Mouse (Mus musculus) activated CD4-positive, CD25-positive, alpha-beta regulatory T cell, adult 4 months (primary cell): Measurements from ENCODE around the gene Prr7. TPM values are rescaled to one million over a fixed set of nuclear protein-coding genes. Genes with fewer than 3 reads are reported as not detected.

ENCODE experiments used
- ATAC-seq: one replicate; pipeline ENCODE4 v1.8.0; 2017
- polyA plus RNA-seq, 2 experiments: library from polyadenylated mRNA; unstranded; fragments of 100-300 nt; shearing (Covaris generic); gene quantifications; one replicate each; pipeline ENCODE4 v1.2.1; 2017

Gene Prr7
- polyA plus RNA-seq, 2 experiments from 2014 or later, result not detected

DNA sequence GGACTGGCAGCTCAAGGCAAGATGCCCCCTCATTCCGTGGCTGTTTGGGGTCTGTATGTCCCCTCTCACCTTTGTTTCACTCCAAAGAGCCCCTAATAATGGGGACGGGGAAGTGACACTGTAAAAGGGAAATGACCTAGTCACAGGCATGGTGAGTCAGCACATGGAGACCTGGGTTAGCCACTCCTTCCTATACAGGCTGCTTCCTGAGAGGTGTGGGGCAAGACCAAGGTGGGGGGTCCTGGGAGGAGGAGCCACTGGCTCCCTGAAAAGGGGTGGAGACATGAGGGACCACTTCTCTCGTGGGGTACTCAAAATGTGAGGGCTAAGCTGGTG is 46.2 kb downstream of the Prr7 start:
- ATAC-seq, result no peak

GRCm38 (mm10) chr13:55510668-55511491 is 46.8 kb downstream of the Prr7 start:
- ATAC-seq, result no peak

GRCm38 (mm10) chr13:55511492-55511861 is 47.4 kb downstream of the Prr7 start:
- ATAC-seq, result no peak

GRCm38 (mm10) chr13:55512379-55513031 is 48.4 kb downstream of the Prr7 start:
- ATAC-seq, result no peak

GRCm38 (mm10) chr13:55513111-55513748 is 49.2 kb downstream of the Prr7 start, which contains the start of gene Pdlim7:
Pdlim7 (minus strand) TSS chr13:55513676.
- peak; percentile 83 for ATAC-seq

DNA sequence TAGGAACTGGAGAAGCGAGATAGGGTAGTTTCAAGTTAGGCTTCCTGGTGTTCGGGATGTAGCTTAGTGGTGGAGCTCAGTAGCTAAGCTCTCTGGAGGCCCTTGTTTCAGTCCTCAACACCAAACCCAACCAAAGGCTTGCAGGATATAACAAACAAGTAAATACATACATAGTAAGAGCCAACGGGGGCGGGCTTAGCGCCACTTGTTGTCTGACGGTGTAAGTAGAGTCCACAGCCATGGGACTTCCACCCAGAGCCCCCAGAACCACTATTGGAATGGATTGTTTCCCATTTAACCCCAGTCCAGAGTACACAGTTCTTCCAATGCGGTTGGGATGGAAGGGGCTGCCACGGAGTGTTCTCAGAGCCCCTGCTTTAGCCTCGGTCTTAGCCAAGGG is 49.8 kb downstream of the Prr7 start:
- ATAC-seq, result no peak

DNA sequence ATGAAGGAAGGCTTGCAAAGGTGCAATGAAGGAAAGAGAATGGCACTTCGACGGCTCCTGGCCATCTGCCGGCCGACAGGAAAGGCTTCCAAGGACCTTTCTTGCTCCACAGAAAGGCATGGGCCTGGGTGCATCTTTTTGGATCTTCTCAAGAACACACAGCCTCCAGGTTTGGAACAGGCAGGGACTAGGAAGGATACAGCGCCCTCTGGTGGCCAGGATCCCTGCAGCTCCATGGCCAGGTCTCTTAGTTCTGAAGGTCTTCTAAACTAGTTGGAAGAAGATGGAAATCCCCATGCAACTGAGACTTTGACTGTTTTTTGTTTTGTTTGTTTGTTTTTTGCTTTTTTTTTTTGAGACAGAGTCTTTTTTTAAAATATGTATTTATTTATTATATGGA is 52.9 kb downstream of the Prr7 start:
- ATAC-seq, result no peak

DNA sequence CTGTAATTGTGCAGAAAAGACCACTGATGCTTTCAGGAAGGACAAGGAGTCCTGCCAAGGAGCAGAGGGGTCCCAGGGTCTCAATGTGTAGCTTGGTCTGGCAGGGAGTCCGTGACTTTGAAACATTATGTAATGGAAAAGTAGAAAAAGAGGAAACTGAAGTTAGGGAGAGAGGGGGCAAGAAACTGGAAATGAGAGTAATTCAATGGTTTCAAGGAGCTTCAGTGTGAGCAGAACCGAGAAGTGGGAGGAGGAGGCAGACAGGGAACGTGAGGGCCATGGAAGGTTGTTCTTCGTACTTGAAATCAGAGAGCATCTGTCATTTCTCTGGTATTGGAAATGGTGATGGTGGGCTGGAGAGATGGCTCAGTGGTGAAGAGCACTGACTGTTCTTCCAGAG is 55.5 kb downstream of the Prr7 start:
- ATAC-seq, result no peak

DNA sequence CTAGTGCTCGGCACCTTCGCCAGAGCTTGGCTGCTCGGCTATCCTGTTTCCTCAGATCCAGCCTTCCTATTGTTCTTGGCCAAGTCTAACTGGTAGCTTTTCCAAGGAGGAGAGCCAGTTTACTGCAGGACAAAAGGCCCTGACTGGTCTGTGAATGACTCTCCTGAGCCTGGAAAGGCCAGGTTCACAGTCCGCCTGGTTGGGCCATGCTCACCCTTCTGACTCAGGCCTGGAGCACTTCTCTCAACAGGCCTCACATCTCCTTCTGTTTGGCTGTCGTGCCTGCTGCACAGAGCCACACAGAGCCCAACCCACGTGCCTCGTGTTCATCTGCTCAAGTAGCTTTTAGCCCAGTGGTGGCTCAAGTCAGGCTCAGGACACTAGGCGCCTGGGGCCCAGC is 58.7 kb downstream of the Prr7 start:
- ATAC-seq, result no peak

Other genes starting within 250 kb of the Prr7 start
- 100 to 1,000 TPM; 282 to 313 TPM for gene Prelid1, start 143.8 kb upstream of the Prr7 start, polyA plus RNA-seq
- gene Rab24, start 142.3 kb upstream of the Prr7 start, polyA plus RNA-seq, result 10 to 100 TPM; 10.3 to 13.3 TPM
- 10 to 100 TPM in 1 of 2 experiments, 1 to 10 TPM in 1; 9.2 to 12.4 TPM for gene Mxd3, start 134.4 kb upstream of the Prr7 start, polyA plus RNA-seq
- gene Lman2, start 101.5 kb upstream of the Prr7 start, polyA plus RNA-seq, result 10 to 100 TPM; 46.7 to 58.6 TPM
- 10 to 100 TPM; 51.5 to 69.6 TPM for gene Rgs14, start 94.5 kb upstream of the Prr7 start, polyA plus RNA-seq
- gene Slc34a1, start 66.1 kb upstream of the Prr7 start, polyA plus RNA-seq, result not detected
- gene Pfn3, start 49.0 kb upstream of the Prr7 start, polyA plus RNA-seq, result not detected
- gene F12, start 37.5 kb upstream of the Prr7 start, polyA plus RNA-seq, result not detected
- gene Grk6, start 19.2 kb upstream of the Prr7 start, polyA plus RNA-seq, result 10 to 100 TPM; 38.6 to 43.6 TPM
- under 1 TPM in 1 of 2 experiments, not detected in 1; 0.25 TPM for gene Dbn1, start 23.8 kb downstream of the Prr7 start, polyA plus RNA-seq
- gene Pdlim7, start 49.4 kb downstream of the Prr7 start, polyA plus RNA-seq, result 10 to 100 TPM in 1 of 2 experiments, 1 to 10 TPM in 1; 7.4 to 14.4 TPM
- gene Dok3, start 65.0 kb downstream of the Prr7 start, polyA plus RNA-seq, result 1 to 10 TPM in 1 of 2 experiments, not detected in 1; 2.7 TPM
- 10 to 100 TPM; 46.8 to 54.5 TPM for gene Ddx41, start 72.4 kb downstream of the Prr7 start, polyA plus RNA-seq
- gene Fam193b, start 106.9 kb downstream of the Prr7 start, polyA plus RNA-seq, result 10 to 100 TPM; 21.6 to 26.7 TPM
- 100 to 1,000 TPM; 152 to 296 TPM for gene Tmed9, start 109.5 kb downstream of the Prr7 start, polyA plus RNA-seq
- 10 to 100 TPM; 24.5 to 30.2 TPM for gene B4galt7, start 135.6 kb downstream of the Prr7 start, polyA plus RNA-seq
- gene Caml, start 158.7 kb downstream of the Prr7 start, polyA plus RNA-seq, result 10 to 100 TPM; 31.7 to 39.9 TPM
- gene Ddx46, start 170.8 kb downstream of the Prr7 start, polyA plus RNA-seq, result 10 to 100 TPM; 59.1 to 64.8 TPM
- 10 to 100 TPM; 12.9 to 15.2 TPM for gene B230219D22Rik, start 228.9 kb downstream of the Prr7 start, polyA plus RNA-seq